Mouse (Mus musculus) frontal cortex, postnatal 36 days (tissue): Measurements from ENCODE around the gene Akap1.
A peak's percentile ranks its signal among the peaks of the same experiment; 100 is the strongest.

Source experiments
- DNase-seq, 2 experiments: peaks; one replicate each; pipeline ENCODE4 v3.0.0; 2022; ENCODE audit warnings: low spot score in 2 of 2

The Akap1 gene

DNA sequence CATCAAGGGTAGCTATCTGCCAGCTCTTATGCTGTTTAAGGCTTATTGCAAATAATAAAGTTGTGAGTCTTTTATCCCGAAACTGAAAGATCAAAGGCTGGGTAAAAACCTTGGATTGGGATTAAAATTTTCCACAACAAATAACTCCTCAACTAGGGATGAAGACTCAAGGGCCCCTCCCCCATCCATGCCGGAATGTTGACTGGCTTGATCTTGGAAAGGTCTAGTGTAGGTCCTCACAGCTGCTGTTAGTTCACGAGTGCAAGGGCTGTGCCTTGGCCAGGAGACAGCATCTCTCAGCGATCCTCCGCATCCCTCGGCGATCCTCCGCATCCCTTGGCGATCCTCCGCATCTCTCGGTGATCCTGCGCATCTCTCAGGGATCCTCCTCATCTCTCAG lies 13.6 kb upstream of the Akap1 start:
- DNase-seq, result no peak

DNA sequence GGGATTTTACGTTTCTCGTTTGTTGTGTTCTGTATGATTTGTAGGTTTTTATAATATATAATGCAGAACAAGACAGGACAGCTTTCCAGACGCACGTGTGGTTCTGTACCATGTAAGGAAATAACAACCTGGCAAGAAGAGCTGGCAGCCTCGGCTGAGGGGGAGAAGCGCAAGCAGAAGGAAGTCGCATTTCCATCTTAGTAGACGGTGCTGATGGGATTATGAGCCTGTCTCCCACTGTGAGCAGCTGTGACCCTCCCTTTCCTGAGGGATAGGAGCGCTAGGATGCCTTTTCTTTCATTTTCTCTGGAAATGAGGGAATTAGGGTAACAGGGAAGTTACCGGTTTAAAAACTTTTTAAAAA lies 9.3 kb upstream of the Akap1 start:
- peak in 1 of 2 experiments; percentile 33 for DNase-seq

DNA sequence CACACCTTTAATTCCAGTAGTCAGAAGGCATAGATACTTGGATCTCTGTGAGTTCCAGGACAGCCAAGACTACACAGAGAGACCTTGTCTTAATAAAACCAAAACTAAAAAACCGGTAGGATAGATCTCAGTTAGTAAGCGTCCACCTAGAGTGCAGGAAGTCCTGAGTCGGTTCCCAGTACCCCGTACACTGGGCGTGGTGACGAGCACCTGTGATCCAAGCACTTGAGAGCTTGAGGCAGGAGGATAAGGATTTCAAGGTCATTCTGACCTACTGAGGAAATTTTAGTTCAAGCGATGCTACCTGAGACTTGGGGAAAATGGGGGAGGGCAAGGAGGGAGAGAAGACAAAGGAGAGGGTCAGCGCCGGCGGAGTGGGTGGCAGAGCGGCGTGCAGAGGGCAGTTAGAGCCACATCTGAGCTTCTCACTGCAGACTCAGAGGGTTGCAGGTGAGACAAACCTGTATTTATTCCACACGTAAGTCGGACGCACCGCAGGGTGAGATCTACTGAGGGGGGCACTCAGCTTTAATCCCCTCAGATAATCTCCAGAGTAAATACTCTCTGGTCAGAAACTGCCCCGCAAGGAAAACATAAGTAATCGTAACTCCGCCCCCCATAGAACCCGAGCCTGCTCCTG lies 8.8 kb upstream of the Akap1 start:
- DNase-seq, result no peak

DNA sequence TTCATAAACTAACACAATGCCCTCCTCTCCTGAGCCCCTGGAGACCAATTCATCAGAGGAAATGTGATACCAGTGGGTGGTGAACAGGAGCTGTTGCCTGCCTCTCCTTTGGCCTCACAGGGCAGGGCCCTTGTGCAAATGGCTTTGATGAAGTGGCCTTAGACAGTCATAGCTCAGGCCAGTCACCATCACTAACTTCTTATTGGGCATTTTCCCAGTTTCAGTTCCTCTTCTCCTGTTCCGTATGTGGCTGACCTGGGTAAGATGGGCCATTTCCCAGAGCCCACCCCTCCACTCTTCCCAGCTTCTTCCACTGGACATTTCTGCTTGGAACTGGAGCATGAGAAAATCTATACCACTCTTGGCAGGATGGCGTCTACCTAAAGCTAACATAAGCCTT lies 5.1 kb upstream of the Akap1 start:
- no peak for DNase-seq

DNA sequence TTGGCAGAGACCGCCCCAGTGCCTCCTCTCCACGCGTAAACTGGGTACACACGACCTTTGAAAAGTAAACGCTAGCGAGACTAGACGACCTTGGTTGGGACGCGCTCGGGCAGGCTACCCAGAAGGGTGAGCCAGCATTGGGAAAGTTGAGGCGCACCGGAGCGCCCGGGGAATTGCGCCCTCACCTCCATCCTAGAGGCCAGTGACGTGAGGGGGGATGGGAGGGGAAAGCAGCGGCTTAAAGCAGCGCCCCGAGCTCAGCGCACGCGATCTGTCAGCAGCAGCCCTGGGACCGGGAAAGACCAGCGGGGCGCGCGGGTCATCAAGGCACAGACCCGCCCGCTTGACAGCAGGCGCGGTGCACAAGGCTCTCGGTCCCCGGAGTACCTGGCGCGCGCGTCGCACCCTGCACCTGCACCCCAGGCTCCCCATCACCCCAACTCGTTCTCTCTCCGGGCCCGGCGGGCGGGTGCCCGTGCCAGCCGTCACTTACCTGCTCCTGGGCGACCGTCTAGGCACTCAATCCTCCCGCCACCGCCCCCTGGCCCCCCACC lies 405 bp downstream of the Akap1 start:
- DNase-seq, result peak in 1 of 2 experiments; percentile 38

DNA sequence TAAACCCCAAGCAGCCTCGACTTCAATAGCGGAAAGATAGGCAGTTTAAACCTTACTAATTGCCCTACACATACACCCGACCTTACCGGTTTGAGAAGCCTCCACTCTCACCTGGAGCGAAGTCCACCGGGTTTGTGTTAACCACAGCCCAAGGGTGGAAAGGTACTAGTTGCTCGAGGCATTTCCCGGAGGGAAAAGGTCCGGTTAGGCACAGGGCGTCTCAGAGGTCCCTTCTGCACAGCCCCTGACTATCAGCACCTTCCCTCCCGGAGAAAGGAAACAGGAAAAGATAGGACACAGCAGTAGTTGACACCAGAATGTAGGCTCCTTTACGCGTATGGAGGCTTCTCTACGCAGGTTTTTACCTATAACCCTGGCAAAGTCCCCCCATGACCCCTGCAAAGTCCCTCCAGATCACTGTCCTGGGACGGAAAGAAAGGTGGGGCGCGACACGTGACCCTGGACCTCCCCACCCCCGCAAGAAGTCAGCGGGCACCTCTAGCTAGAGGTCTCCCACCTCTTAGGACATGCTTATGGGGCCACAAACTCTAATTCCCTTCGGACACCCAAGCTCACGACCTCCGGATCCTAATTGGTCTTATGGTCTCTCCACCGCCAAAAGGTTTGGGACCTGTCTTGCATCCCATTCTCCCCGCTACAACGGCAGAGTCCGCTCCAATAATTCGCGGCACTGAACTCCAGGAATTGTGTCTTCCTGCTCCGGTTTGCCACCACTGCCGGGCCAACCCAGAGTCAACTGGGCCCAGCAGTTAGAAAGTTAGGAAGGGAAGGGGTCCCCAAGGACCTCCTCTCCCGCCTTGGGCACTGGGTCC lies 1.1 kb downstream of the Akap1 start:
- no peak for DNase-seq

DNA sequence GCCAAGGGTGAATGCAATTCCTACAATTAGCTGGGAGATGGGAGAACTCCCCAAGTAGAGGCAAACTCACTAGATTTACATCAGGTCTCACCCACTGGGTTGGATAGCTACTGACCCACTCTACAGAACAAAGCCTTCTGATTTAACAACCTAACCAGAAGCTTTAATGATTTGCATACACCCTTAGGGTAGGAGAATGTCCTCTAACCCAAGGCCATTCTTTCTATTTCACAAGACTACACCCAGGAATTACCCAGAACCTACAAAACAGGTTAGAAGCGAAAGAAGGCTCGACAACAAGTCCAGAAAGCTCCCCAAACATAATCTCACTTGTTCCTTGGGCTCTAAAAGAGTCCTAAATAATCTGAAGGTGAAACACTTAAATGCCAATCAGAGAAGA lies 2.0 kb downstream of the Akap1 start:
- no peak for DNase-seq

DNA sequence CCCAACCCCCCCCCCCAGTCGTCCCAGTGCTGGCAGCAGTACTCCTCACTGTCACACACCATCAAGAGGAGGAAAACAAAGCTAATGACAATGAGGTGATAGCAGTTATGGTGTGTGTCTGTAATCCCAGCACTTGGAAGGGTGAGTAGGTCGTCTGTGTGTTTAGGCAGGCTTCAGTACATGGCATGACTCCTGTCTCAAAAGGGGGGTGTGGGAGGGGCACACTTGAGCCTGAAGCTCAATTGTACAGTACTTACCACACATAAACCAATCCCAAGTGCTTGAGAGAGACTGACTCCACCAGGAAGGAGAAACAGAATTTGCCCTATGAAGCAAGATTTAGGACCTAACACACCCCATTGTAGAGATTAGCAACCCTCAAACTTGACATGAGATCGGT lies 3.3 kb downstream of the Akap1 start:
- DNase-seq, result no peak

DNA sequence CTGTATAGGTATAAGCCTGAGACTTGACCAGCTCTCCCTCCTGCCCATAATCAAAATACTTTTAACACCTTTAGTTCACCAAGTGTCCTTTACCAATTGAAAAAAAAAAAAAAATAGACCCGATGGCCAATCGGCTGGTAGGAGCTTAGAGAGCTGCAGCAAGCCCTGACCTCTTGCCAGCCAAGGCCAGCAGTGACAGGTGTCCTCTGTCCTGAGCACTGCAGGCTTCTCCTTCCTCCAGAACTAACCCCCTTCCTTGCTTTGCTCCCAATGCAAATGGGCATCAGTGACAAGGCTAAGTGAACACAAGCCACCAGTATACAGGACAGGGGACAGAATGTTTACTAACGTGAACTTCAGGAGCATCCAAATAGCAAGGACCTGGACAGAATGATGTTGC lies 3.7 kb downstream of the Akap1 start:
- no peak for DNase-seq

DNA sequence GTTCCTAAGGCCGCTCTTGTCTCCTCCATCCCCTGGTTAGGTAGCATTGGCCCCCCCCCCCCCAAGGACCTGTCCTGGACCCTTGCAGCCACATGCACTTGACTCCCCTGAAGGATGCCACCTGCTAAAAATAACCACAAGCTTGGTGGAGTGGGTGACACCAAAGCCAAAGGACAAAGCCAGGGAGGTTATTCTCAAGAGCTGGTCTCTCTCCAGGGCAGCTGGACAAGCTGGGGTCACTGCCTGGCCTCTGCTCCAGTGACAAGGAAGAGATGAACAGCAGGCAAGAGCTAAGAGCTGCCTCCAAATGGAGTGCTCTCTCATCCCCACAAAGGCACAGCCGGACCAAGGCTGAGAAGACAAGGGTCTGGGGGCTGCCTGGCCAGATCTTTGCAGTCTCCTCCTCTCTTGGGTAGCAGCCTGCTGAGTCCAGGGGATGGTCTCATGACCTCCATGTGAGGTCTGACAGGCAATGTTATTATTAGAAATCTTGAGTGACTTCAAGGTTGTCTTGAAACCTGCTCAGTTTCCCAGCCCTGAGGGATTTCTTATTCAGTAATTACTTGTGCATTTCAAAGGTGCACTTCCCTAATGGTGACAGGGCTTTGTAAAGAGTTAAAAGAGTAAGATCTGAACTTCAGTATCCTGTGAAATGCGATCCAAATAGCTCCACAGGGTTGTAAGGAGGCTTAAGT lies 6.9 kb downstream of the Akap1 start:
- no peak for DNase-seq

DNA sequence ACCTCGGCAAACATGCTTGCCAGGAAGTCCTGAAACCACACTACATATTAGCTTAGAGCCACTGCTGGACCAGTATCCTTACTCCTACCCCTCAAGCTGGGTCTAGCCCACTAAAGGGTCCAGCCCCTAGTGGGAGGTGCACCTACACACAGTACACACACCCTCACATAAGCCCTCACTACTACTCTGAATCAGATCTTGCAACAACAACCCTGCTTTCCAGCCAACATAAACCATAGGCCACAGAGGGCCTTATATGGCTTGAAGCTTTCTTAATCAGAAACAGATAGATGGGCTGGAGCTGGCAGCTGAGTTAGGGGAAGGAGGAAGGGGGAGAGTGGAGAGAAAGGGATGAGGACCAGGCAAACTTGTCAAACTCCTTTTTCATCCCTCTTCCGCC lies 8.0 kb downstream of the Akap1 start:
- no peak for DNase-seq

DNA sequence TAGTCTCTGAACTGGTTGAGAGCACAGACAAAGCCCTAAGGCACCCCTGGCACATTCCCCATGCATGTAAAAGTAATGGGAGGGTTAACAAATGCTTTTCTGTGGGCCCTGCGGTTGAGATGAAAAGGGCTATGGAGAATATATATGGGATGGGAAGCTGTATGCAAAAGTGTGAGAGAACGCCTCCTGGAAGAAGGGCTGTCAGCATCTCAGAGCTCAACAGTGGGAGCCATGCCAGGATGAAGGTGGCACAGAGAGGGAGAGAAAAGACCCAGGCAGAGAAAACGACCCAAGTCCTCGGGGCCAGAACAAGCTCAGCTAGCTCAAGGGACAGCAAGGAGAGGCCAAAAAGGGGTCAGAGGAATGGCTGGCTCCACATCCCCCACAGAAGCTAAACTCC lies 8.6 kb downstream of the Akap1 start:
- peak in 1 of 2 experiments; percentile 37 for DNase-seq

DNA sequence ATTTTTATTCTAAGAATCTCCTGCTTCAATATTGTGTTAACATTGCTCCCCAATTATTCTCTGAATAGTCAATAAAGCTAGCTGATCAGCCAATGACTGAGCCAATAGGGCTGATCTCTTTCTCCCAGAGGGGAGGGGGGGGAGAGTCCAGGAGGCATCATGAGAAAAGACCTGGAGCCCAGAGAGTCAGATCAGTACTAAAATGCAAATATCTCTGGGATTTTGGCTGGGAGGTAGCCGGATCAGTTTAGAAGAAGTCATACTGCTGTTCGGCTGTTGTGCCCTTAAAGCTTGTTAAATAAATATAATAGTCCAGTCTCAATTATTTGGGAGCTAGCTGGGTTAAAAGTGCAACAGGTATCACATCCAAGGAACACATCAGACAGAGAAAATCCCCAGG lies 10.8 kb downstream of the Akap1 start:
- no peak for DNase-seq

DNA sequence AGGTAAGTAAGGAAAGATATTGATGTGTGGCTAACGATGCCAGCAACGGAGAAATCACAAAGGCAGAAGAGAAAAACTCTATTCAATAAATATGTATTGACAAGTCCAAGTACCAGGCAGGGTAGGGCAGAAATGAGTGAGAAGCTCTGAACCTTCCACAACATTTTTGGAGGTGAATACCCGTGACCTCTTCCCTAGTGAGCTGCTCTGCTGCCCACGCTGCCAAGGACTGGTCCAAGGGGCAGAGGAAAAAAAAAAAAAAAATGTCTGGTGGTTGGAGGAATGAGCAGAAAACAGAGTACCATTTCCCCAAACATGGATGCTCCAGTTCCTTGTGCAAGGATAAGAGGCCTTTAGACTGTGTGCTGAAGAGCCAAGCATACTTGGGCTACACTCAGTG lies 11.6 kb downstream of the Akap1 start:
- DNase-seq, result no peak

DNA sequence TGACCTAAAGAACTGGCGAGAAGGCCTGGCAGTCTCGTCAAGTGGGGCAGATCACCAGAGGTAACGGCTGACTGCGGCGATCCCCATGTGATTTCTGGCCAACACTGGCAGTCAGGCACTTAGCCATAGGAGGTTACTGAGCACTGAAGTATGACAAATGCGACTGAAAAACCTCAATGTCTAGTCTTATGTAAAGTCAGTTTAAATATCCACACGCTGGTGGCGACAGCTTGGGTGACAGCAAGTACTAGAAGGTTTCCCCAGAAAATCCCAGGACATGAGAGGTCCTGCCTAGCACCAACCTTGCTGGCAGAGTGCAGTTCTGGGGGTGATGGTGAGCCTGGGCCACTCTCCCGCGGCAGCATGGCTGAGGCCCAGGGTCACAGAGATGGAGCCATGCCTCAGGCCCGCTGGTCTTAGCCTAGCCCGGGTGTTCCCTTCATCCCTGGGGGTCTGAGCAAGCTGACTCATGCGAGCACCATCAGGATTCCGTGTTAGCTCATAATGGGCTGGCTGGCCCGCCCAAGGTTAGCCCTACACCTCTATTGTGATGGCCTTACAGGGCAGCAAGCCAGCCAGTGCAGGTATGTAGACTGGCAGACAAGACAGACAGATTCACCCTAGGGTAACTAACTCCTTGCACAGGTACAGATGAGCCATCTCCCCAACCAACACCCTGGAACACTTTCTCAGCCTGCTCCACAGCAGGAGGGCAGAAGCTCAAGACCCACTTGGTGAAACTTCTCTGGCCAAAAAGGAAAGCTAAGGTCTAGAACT lies 13.1 kb downstream of the Akap1 start:
- no peak for DNase-seq

DNA sequence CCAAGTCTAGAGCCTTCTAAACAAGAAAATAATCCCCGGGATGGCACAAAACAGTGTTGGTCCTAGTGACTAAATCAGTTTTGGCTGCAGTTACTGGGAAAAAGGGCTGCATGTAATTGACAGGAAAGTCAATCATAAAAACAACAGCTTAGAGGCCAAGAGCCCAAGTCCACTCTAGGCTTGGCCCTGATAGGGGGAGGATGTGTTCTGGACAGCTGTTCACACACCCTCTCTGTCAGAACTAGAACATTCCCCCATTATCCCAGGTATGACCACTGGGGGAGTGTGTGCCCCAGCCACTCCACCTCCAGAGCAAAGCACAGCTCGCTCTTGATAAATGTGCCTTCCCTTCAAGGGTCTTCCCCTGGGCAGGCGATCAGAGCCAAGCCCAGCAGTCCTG lies 14.7 kb downstream of the Akap1 start:
- DNase-seq, result no peak

DNA sequence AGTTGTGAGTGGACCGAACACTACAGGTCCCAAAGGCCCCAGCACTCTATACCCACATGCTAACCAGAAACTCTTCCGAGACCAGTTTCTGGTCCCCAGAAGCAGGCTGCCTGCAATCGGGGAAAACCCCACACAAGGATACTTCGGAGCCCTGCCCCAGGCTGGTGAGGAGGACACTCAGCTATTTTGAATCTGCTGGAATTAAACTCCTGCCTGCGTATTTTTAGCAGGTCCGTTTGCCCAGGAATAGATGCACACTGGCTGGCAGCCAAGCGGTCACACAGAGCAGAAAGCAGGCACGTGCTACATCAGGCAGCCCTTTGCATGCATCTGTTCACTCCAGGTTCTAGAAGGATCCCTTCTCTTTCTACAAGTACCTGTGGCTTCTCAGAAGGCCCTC lies 15.1 kb downstream of the Akap1 start:
- peak; percentile 33 to 75 for DNase-seq

DNA sequence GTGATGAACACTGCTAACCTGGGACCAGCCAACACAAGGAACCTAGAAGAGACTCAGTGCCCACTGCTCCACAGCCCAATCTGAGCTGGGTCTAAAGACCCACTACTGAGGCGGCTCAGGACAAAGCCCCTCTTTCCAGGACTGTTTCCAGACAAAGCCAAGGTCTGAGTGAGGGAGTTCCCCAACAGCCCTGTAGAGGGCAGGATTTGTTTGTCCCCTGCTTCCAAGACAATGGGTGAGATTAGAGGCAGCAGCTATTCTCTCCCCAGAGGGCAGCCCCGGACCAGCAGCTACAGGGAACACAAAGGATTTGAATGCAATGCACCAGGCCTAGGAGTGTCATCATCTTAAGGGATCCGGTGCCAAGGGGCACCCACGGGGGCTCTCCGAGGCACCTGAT lies 15.8 kb downstream of the Akap1 start:
- peak in 1 of 2 experiments; percentile 53 for DNase-seq

DNA sequence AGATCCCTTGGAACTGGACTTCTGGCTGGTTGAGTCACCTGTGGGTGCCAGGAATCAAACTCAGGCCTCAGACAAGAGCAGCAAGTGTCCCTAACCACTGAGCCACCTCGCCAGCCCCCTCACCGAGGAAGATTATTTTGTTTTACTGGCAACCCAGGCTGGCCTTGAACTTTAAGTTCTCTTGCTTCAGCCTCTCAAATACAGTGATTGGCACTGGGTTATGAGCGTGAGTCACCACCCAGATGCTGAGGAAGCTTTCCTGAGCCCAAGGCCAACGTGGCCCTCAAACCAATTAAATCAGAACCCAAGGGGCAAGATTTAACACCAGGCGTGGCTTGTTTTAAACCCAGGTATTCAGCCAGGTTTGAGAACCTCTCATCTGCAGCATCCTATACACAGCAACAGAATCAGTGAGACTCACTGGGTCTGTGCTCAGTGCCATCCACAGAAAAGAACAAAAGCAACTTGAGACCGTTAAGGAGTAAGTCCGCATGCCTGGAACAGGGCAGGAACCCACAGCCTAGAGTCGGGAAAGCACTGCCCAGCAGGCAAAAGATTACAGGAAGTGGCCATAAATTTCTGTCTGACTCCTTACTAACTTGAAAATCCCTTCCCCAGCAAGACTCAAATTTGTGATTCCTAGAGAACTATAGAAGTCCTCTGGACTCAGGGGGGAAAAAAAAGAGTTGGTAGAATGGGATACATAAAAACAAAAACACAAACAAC lies 16.9 kb downstream of the Akap1 start:
- DNase-seq, result no peak

DNA sequence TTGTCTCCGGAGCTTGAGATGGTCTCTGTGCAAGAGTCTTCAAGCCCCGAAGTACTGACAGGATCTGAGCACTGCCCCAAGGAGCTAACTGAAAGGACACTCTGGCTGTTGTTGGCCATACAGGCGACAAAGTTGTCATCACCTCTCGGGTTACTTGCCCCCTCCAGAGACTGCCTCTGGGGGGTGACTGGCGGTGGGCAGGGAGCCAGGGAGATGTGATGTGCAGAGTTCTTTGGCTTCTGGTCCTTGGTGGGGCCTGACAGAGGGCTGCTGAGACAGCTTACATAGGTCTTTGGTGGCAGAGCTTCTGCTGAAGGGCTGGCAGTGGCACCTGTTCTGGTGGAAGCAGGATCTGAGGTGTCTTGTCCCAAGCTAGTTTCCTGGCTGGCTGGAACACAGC lies 20.0 kb downstream of the Akap1 start:
- no peak for DNase-seq

DNA sequence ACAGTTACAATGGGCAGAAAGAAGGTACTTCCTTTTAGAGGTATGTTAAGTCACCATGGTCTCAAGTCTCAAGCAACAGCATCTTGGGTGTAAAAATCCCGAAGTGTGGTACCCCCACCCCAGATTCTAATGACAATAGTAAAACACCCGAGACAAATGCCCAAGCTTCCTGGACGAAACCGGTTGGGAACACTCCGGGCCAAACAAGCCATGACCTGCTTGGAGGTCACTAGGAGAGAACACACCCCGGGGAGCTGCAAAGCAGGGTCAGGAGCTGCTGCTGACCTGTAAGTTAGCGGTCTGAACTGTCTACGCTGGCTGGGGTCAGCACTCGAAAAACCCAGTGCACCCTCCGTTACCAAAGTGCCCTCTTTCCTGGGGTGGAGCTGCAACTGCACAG lies 21.1 kb downstream of the Akap1 start:
- no peak for DNase-seq
